Mouse (Mus musculus) G1E-ER4 (cell line): ENCODE measurements around the gene Gm21170. TPM values are rescaled to one million over a fixed set of nuclear protein-coding genes. Genes with fewer than 3 reads are reported as not detected.
"Not testable (repeated sequence)": the region's sequence is repeated elsewhere in the genome, so short reads cannot be mapped to it uniquely, and the experiment has no call there.

ENCODE experiments used
- GATA1 ChIP-seq: IDR thresholded peaks from one replicate; pipeline ENCODE4 v1.8.0; 2012; ENCODE audit warnings: low read length, inconsistent platforms
- polyA plus RNA-seq: library from polyadenylated mRNA; stranded (reverse); fragments of >175 nt; gene quantifications from 2 replicates; pipeline ENCODE4 v1.2.3, GENCODE M21; 2012

Gm21170 gene
- not detected in 2 replicates for polyA plus RNA-seq

DNA sequence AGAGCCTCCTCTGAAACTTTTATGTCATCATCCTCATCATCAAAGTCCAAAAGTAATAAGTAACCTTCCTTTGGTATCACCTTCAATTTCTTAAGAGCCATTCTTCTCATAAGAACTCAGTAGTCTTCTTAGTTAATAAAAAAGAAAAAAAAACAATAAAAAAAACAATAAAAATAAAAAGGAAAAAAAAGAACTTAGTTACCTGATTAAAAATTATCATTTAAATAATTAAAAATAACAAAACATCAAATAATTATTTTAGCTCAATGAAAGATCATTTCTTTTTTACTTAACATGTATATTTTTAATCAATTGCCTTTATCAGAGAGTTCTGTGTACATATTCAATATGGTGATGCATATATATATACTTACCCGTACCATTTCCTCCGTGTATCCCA lies at the start of gene Gm21170:
Gm21170 (minus strand) TSS at position 101 of the 400 bp plus-strand sequence.
- not testable (repeated sequence) for TF ChIP-seq GATA1

Other genes with a start within 250 kb of the Gm21170 start
- not detected in 2 replicates for gene Gm21256, start 240.1 kb downstream of the Gm21170 start, polyA plus RNA-seq